Mouse (Mus musculus): ENCODE data around the gene Asrgl1. TPM values are rescaled to one million over a fixed set of nuclear protein-coding genes. Genes with fewer than 3 reads are reported as not detected.

Asrgl1 gene
- total RNA-seq, 2 experiments from 2014 or later = 133 to 162 TPM

GRCm38 (mm10) chr19:9062822-9063221, 72.6 kb downstream of the Asrgl1 start:
- Histone ChIP-seq H3K4me3 (no peak overlapping the region), H3K27ac (no peak overlapping the region)
- DNase-seq (ENCODE audit: low spot score in 2 of 2) = no peak
- no peak for TF ChIP-seq CTCF (conservative IDR thresholded peaks at IDR 0.05)

DNA sequence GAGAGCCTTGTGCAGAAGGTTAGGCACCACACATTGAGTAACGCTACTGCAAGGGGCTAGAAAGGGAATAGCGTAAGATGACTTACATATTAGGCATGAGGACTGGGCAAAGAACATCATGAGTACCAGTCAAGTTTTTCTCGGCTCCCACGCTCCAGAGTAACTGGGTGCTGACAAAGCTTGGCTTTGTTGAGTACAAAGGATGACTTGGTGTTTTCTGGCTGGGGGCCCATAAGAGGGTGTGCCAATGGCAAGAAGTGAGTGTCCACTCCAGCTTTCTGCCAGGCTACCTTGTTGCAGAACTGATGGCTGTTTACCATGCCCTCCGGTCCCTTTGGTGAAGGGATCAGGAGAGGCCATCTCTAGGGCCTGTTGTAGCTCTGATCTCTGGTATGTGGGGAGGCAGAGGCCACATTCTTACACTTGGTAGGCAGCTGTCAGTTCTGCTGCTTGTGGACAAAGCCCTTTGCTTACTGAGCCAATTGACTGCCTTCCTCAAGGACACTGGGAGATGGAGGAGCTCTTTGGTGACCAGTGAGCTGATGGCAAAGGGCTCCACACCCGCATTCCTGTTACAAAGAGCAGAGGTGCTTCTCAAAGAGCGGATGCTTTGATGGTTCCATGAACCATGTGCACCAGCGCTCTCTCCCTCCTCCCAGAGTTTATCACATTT, 74.1 kb downstream of the Asrgl1 start:
- DNase-seq (ENCODE audit: low spot score in 2 of 2) = no peak
- Histone ChIP-seq H3K27ac (no peak overlapping the region), H3K4me3 (no peak overlapping the region)
- no peak for TF ChIP-seq CTCF (conservative IDR thresholded peaks at IDR 0.05)

GRCm38 (mm10) chr19:9060103-9060502, 75.3 kb downstream of the Asrgl1 start:
- no peak overlapping the region for H3K27ac ChIP-seq
- no peak for DNase-seq (ENCODE audit: low spot score in 2 of 2)
- no peak for TF ChIP-seq CTCF (conservative IDR thresholded peaks at IDR 0.05)
- H3K4me3 ChIP-seq = no peak overlapping the region

Other genes starting within 250 kb of the Asrgl1 start
- 10 to 100 TPM; 25.3 to 30.0 TPM for gene 1810009A15Rik, start 246.8 kb downstream of the Asrgl1 start, total RNA-seq (2021)
- gene Gm49416, start 246.7 kb downstream of the Asrgl1 start, total RNA-seq (2021) = 1 to 10 TPM; 2.0 to 2.9 TPM
- 10 to 100 TPM; 24.4 to 25.6 TPM for gene Ints5, start 242.6 kb downstream of the Asrgl1 start, total RNA-seq (2021)
- 100 to 1,000 TPM; 114 to 118 TPM for gene Ganab, start 237.6 kb downstream of the Asrgl1 start, total RNA-seq (2021)
- gene B3gat3, start 215.3 kb downstream of the Asrgl1 start, total RNA-seq (2021) = 100 to 1,000 TPM; 167 to 191 TPM
- 1 to 10 TPM; 4.4 to 5.7 TPM for gene Rom1, start 206.3 kb downstream of the Asrgl1 start, total RNA-seq (2021)
- 10 to 100 TPM; 11.5 to 11.7 TPM for gene Eml3, start 206.1 kb downstream of the Asrgl1 start, total RNA-seq (2021)
- 10 to 100 TPM; 58.0 to 68.7 TPM for gene Mta2, start 193.8 kb downstream of the Asrgl1 start, total RNA-seq (2021)
- 10 to 100 TPM; 20.7 to 20.8 TPM for gene Tut1, start 181.8 kb downstream of the Asrgl1 start, total RNA-seq (2021)
- gene Eef1g, start 168.6 kb downstream of the Asrgl1 start, total RNA-seq (2021) = 100 to 1,000 TPM; 238 to 242 TPM
- 10 to 100 TPM; 19.4 to 21.9 TPM for gene Ahnak, start 146.4 kb downstream of the Asrgl1 start, total RNA-seq (2021)
- gene Scgb1a1, start 47.7 kb downstream of the Asrgl1 start, total RNA-seq (2021) = not detected